Mouse (Mus musculus): ENCODE data around the gene Gm5941. TPM values are rescaled to one million over a fixed set of nuclear protein-coding genes. Genes with fewer than 3 reads are reported as not detected.
"Not testable (repeated sequence)": the region's sequence is repeated elsewhere in the genome, so short reads cannot be mapped to it uniquely, and the experiment has no call there.

Gm5941 gene
- total RNA-seq (2014; rRNA removed), result not detected in 2 replicates
- not detected in 2 replicates for polyA plus RNA-seq (2015; fragmentation: Nextera tagmentation; extraction: Ambion mirVana)

DNA sequence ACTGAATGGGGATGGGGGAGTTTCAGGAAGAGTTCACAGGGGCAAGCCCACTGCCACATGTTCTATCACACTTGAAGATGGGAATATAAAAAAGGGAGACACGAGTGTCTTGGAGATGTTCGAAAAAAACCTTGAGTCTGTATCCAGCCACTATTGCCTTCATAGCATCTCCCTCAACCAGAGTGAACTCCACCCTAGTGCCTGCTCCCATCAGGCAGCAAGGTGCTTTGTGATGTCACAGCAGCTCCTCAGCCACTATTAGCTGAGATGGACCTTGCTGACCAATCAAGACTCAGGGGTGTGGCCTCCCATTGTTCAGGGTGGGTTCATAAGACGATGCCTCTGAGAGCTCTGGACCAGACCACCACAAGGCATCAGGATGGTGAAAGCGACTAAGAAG lies at the start of gene Gm5941:
Gene Gm5941 (plus strand): TSS at position 301 of the 400 bp plus-strand sequence.
- H3K27ac ChIP-seq (ENCODE audit: low read depth, low read length); DNase-seq (ENCODE audit: low spot score); H3K27me3 ChIP-seq (ENCODE audit: insufficient read depth, low read length); H3K9ac ChIP-seq (replicated peaks; ENCODE audit: low read length, poor library complexity, severe bottlenecking); H3K36me3 ChIP-seq (ENCODE audit: insufficient read depth, low read length); H3K4me1 ChIP-seq (ENCODE audit: insufficient read depth, low read length); H3K9me3 ChIP-seq (ENCODE audit: low read length); ATAC-seq (ENCODE audit: low FRiP score); H3K4me3 ChIP-seq (ENCODE audit: low read depth, low read length); H3K4me2 ChIP-seq (ENCODE audit: low read depth, low read length, poor library complexity, severe bottlenecking): not testable (repeated sequence)
- 84% methylated on average over 4 of the region's 4 CpGs for WGBS

DNA sequence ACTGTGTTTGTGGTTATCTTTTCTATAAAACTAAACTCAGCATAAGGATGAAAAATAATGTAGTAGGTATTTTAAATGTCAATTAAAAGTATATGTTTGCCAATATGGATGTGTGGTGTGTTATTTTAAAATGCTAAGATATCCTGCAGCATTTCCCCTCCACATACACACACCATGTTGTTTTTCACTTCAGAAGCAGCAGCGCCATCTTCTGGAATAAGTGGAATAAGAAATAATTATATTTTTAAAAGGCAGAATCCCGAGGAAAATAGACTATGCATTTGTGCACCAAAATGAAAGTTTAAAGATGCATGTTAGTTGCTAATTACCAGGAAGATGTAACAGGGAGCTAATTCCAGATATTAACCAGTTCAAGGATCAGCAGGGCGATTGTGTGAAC lies 29.3 kb upstream of the Gm5941 start:
- no peak for ATAC-seq (ENCODE audit: low FRiP score)

DNA sequence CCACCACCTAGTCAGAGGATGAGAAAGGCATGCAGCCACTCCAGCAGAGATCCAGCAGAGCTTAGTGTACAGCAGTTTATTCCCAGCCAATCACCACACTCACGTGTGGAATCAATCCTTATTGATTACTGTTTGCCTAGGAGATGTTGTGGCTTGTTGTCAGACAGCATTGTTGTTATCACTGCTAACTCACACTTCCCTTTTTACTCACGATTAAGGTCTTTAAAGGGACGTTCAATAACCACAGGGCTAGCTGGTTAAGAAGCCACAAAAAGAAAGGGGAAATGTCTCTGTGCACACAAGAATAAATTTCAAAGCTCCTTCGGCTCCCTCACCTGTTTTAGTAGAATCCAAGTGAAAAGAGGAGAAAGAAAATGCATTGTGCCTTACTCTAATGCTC lies 25.0 kb upstream of the Gm5941 start:
- WGBS, result 62% methylated on average over 4 of the region's 4 CpGs
- H3K9me3 ChIP-seq (ENCODE audit: low read length), result no peaks in the 10 kb centered on the region
- H3K27ac ChIP-seq (ENCODE audit: low read depth, low read length), result no peak overlapping the region
- DNase-seq (ENCODE audit: low spot score) (no peak), ATAC-seq (ENCODE audit: low FRiP score) (no peak)
- TF ChIP-seq CTCF (IDR thresholded peaks at IDR 0.05), result no peak
- no peak overlapping the region for H3K9ac ChIP-seq (replicated peaks; ENCODE audit: low read length, poor library complexity, severe bottlenecking)
- no peaks in the 10 kb centered on the region for H3K36me3 ChIP-seq (ENCODE audit: insufficient read depth, low read length)
- no peak overlapping the region for H3K4me3 ChIP-seq (ENCODE audit: low read depth, low read length)
- H3K4me1 ChIP-seq (ENCODE audit: insufficient read depth, low read length), result no peaks in the 10 kb centered on the region
- no peak overlapping the region for H3K4me2 ChIP-seq (ENCODE audit: low read depth, low read length, poor library complexity, severe bottlenecking)
- no peaks in the 10 kb centered on the region for H3K27me3 ChIP-seq (ENCODE audit: insufficient read depth, low read length)

More for the DNA sequence above, 29.3 kb upstream of the Gm5941 start:
- WGBS, result 35% methylated on average over 3 of the region's 3 CpGs
- no peak overlapping the region for H3K27ac ChIP-seq (ENCODE audit: low read depth, low read length)
- H3K27me3 ChIP-seq (ENCODE audit: insufficient read depth, low read length), result no peaks in the 10 kb centered on the region
- no peaks in the 10 kb centered on the region for H3K4me1 ChIP-seq (ENCODE audit: insufficient read depth, low read length)
- peak; percentile 68 for TF ChIP-seq CTCF (IDR thresholded peaks at IDR 0.05)
- no peak overlapping the region for H3K9ac ChIP-seq (replicated peaks; ENCODE audit: low read length, poor library complexity, severe bottlenecking)
- no peak overlapping the region for H3K4me3 ChIP-seq (ENCODE audit: low read depth, low read length)
- DNase-seq (ENCODE audit: low spot score), result peak; percentile 45
- H3K9me3 ChIP-seq (ENCODE audit: low read length), result no peaks in the 10 kb centered on the region
- H3K36me3 ChIP-seq (ENCODE audit: insufficient read depth, low read length), result no peaks in the 10 kb centered on the region
- no peak overlapping the region for H3K4me2 ChIP-seq (ENCODE audit: low read depth, low read length, poor library complexity, severe bottlenecking)

DNA sequence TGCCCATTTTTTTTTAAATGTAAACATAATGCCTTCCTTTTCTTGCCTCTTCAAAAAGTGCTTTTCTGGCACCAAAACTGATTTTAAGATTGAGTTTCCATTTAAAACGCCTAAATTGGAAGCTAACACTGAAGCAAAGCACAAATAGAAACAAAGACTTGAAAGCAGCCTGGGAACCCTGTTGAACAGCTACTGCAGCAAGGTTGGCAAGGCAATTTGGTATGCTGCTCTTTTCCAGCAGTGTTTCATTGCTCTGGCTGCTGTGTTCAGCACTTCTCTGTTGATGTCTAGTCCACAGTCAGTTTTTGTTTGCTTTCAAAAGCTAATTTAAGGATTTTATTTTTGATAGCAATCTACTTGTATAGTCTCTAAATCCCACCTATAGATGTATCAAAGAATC lies 8.5 kb downstream of the Gm5941 start:
- Histone ChIP-seq H3K36me3 (ENCODE audit: insufficient read depth, low read length) (no peaks in the 10 kb centered on the region), H3K27me3 (ENCODE audit: insufficient read depth, low read length) (no peaks in the 10 kb centered on the region), H3K4me3 (ENCODE audit: low read depth, low read length) (no peak overlapping the region), H3K9me3 (ENCODE audit: low read length) (no peaks in the 10 kb centered on the region), H3K4me2 (ENCODE audit: low read depth, low read length, poor library complexity, severe bottlenecking) (no peak overlapping the region), H3K9ac (replicated peaks; ENCODE audit: low read length, poor library complexity, severe bottlenecking) (no peak overlapping the region), H3K27ac (ENCODE audit: low read depth, low read length) (no peak overlapping the region), H3K4me1 (ENCODE audit: insufficient read depth, low read length) (no peaks in the 10 kb centered on the region)
- DNase-seq (ENCODE audit: low spot score) (peak; percentile 22), ATAC-seq (ENCODE audit: low FRiP score) (no peak)
- WGBS, result 32% methylated on average over 1 of the region's 1 CpGs
- no peak for TF ChIP-seq CTCF (IDR thresholded peaks at IDR 0.05)

DNA sequence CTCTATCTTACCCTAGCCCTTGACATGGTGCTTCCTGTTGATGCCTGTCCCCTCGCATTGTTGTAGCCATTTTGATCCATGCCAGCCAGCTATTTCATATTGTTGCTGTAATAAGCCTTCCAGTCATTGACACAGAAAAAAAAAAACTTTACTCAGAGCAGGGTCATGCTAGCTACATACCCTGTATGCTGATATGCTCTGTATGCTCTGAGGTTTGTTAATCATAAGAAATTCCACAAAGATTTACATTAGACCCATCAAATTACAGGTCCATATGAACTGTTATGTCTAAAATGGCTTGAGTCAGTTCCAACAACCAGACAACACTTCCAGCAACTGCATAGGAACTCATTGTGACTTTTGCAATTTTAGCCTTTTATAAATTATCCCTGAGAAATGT lies 38.1 kb downstream of the Gm5941 start:
- no peak overlapping the region for H3K4me3 ChIP-seq (ENCODE audit: low read depth, low read length)
- ATAC-seq (ENCODE audit: low FRiP score) (no peak), DNase-seq (ENCODE audit: low spot score) (no peak)
- H3K4me2 ChIP-seq (ENCODE audit: low read depth, low read length, poor library complexity, severe bottlenecking), result no peak overlapping the region
- WGBS, result 83% methylated on average over 1 of the region's 1 CpGs
- TF ChIP-seq CTCF (IDR thresholded peaks at IDR 0.05), result no peak
- H3K27ac ChIP-seq (ENCODE audit: low read depth, low read length), result no peak overlapping the region
- H3K36me3 ChIP-seq (ENCODE audit: insufficient read depth, low read length), result no peaks in the 10 kb centered on the region
- H3K4me1 ChIP-seq (ENCODE audit: insufficient read depth, low read length), result no peaks in the 10 kb centered on the region
- no peaks in the 10 kb centered on the region for H3K9me3 ChIP-seq (ENCODE audit: low read length)
- H3K27me3 ChIP-seq (ENCODE audit: insufficient read depth, low read length), result no peaks in the 10 kb centered on the region
- H3K9ac ChIP-seq (replicated peaks; ENCODE audit: low read length, poor library complexity, severe bottlenecking), result no peak overlapping the region

Other genes with a start within 250 kb of the Gm5941 start
- gene Mageb18, start 109.6 kb downstream of the Gm5941 start, total RNA-seq (2014; rRNA removed), result not detected in 2 replicates
- gene Mageb18, start 109.6 kb downstream of the Gm5941 start, polyA plus RNA-seq (2015; fragmentation: Nextera tagmentation; extraction: Ambion mirVana), result not detected in 2 replicates